Mouse (Mus musculus) spleen, postnatal 4 days (tissue): ENCODE results near the gene Mum1l1.
"Not testable (repeated sequence)": the region's sequence is repeated elsewhere in the genome, so short reads cannot be mapped to it uniquely, and the experiment has no call there.

Experiments
- DNase-seq, 2 experiments: peaks; one replicate each; pipeline ENCODE4 v3.0.0; 2022; ENCODE audit warnings: low spot score in 2 of 2

Mum1l1 gene

GRCm38 (mm10) chrX:139209829-139210225, at the start of gene Mum1l1:
Gene Mum1l1 (plus strand): TSS chrX:139210042.
- DNase-seq, result peak; percentile 50 to 68

GRCm38 (mm10) chrX:139178928-139179327, 30.9 kb upstream of the Mum1l1 start, which contains the start of gene 4933428M09Rik:
Gene 4933428M09Rik (plus strand): TSS chrX:139179228.
- DNase-seq, result no peak

GRCm38 (mm10) chrX:139191506-139191905, 18.3 kb upstream of the Mum1l1 start:
- DNase-seq, result not testable (repeated sequence)

- DNase-seq, result no peak
Measured at GRCm38 (mm10) chrX:139194572-139195279, 15.1 kb upstream of the Mum1l1 start.

GRCm38 (mm10) chrX:139209191-139209828, 532 bp upstream of the Mum1l1 start:
- not testable (repeated sequence) for DNase-seq

GRCm38 (mm10) chrX:139214765-139215164, 4.9 kb downstream of the Mum1l1 start:
- no peak for DNase-seq

- DNase-seq, result no peak
Measured at GRCm38 (mm10) chrX:139216409-139216808, 6.6 kb downstream of the Mum1l1 start.

- no peak for DNase-seq
Measured at GRCm38 (mm10) chrX:139216991-139217593, 7.2 kb downstream of the Mum1l1 start.

GRCm38 (mm10) chrX:139217776-139218175, 7.9 kb downstream of the Mum1l1 start:
- DNase-seq, result no peak

GRCm38 (mm10) chrX:139219017-139219416, 9.2 kb downstream of the Mum1l1 start:
- DNase-seq, result peak in 1 of 2 experiments; percentile 12

GRCm38 (mm10) chrX:139220830-139221229, 11.0 kb downstream of the Mum1l1 start:
- DNase-seq, result no peak

GRCm38 (mm10) chrX:139221893-139222292, 12.1 kb downstream of the Mum1l1 start:
- DNase-seq, result no peak

- no peak for DNase-seq
Measured at GRCm38 (mm10) chrX:139231143-139231542, 21.3 kb downstream of the Mum1l1 start.

- no peak for DNase-seq
Measured at GRCm38 (mm10) chrX:139247294-139247693, 37.5 kb downstream of the Mum1l1 start.

GRCm38 (mm10) chrX:139257072-139257471, 47.2 kb downstream of the Mum1l1 start:
- no peak for DNase-seq

- no peak for DNase-seq
Measured at GRCm38 (mm10) chrX:139281966-139282365, 72.1 kb downstream of the Mum1l1 start.
